Mouse (Mus musculus) common myeloid progenitor, adult 5-6 weeks (primary cell): ENCODE results near the gene Relch. TPM values are rescaled to one million over a fixed set of nuclear protein-coding genes. Genes with fewer than 3 reads are reported as not detected.
A peak's percentile ranks its signal among the peaks of the same experiment; 100 is the strongest.
"Not testable (repeated sequence)": the region's sequence is repeated elsewhere in the genome, so short reads cannot be mapped to it uniquely, and the experiment has no call there.

Experiments used
- ATAC-seq: replicated peaks from 2 replicates; pipeline ENCODE4 v1.8.0; 2016; ENCODE audit warnings: low read depth, mild to moderate bottlenecking, moderate TSS enrichment, inconsistent platforms; ENCODE audit not compliant: poor library complexity, severe bottlenecking
- total RNA-seq: library from RNA; stranded (forward); fragments of 200-1000, 187-1606 nt; gene quantifications from 2 replicates; pipeline ENCODE4 v1.2.3, GENCODE M21; 2017

Gene Relch
- total RNA-seq, 1 experiment from 2014 or later, result 50.4 TPM

DNA sequence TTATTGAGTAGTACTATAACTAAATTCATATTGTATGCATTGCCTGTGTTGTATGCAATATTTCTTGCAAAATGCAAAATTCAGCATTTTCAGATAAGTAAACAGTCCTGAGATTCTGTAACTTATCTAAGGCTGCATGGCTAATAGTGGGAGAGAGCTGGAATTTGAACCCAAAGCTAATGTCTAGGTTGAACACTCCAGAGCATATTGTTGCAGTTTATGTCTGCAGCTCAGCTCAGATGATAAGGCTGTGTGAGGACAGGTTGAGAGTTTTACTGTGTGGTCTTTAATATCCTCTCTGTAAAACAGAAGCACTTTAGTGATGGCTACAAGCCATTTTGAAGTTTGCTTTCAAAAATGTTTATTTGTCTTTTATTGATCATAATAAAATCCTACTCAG, 75.8 kb downstream of the Relch start:
- no peak for ATAC-seq

DNA sequence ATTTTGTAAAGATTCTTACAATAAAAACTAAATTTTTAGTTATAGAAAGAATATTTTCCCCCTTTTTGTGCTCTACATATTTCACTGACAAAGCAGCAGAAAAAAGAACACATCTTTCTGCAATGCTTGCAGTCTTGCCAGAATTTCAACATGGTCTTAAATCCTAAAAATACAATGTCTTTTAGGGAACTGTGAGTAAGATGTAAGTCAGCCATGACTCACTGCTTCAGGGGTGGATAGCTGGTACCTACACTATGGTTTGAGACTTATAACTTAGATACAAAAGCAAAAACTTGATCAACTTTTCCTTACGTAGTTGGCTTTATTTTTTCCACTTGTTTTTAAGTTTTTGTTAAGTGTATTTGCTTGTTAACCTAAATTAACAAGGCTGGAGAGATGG, 78.8 kb downstream of the Relch start:
- ATAC-seq, result no peak

DNA sequence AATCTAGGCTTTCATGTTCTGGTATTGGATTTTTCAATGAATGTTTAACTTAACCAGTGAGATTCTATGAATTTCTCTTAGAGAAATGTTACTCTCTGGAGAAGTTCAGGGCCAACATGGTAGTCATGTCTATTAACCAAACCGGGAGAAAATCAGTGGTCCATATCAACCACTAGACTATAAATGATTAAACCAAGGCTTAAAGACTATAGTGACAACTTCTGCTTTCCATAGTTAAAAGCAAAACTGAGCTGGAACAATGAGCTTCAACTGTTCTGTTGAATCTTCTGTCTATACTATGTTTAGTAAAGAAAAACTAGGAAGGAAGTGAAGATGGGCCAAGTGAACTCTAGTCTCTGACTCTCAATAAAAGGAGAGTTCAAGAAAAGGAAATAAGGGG, 82.8 kb downstream of the Relch start:
- peak; percentile 73 for ATAC-seq

DNA sequence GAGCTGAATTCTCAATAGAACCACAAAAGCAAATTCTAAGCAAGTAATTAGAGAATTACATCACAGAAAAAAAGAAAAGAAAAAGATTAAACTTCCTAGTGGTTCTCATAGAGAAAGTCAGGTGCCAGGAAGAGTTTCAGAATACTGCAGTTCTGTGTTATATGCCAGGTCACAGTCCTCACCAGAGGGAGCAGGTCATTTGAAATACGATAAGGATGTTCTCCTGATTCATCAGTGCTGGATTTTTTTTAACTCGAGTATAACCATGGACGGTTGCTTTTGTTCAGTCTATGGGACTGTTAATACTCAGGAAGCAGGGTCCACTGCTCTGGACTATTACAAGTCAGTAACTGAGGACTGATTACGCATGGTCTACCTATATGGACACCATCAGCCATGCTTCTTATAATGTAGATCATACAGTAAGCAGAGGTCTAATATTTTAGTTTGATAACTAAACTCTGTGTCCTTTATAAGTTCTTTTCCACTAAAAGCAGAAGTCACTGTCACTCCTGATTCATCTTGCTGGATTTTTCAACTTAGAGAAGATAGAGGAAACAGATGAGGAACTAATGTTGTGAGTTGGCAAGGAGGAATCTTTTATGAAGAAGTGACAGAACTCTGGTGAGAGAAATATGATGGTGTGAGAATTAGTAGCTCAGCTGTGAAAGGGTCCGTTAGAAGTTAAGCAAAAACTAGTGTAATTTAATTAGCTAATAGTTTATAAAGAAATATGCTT, 83.4 kb downstream of the Relch start:
- peak; percentile 29; the same call in 1 of the 2 replicates for ATAC-seq

DNA sequence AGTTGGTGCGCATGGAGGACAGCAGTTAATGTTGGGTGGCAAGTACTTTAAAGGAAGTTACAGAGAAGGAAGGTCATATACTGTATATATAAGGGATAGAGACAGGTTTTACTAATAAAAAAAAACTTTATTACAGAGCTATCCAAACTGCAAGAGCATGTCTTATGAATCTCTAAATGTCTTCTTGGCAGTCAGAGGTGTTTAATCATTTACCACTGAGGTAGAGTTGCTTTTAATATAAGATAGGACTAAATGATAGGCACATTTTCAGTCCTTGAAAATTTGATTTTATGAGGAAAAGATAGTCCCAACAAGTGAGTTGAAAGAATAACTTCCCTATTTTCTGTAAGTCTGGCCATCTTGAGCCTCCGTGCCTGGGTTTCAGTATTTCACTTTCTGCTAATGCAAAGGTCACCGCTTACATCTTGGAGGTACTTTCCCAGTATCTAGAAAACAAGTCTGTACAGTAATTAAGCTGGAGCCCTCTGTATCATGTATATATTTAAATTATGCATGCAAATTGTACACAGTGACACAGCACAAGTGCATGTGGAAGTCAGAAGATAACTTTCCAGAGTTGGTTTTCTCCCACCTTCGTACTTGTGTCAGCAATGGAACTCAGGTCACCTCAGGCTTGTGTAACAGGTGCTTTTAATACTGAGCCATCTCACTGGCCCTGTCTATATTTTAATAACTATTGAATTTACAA, 84.6 kb downstream of the Relch start:
- no peak for ATAC-seq

DNA sequence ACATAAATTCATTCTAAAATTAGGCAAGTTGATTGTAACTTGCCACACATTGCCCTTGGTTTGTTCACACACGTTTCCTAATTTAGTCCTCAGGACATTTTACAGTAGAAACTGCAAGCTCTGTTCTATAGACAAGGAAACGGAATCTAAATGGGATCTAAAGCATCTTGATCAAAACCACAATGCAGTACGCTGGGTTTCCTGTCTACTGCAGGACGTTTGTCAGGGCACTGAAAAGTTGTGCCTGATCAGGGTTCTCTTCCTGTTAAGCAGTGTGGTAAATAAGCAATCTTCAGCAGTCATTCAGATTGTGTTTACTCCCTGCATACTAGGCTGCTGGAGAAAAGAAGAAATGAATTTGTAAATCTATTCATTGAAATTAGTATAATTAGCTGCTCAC, 88.5 kb downstream of the Relch start:
- ATAC-seq, result peak; percentile 63

DNA sequence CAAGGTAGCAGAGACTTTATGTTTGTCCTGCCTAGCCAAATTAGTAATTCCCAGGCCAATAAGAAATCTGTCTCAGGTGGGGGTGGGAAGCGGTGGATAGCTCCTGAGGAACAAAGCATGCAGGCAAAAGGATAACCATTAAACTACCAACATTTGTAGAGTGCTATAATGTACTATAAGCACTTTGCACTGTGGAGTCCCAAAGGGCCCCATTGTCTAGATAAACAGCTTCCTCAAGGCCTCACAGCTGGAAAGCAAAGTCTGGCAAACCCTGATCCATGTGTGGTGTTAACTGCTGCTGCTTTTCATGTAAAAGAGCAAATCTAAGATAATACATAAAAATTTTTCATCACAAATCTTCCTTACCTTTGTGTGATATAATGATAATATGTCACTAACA, 89.3 kb downstream of the Relch start:
- ATAC-seq, result no peak

DNA sequence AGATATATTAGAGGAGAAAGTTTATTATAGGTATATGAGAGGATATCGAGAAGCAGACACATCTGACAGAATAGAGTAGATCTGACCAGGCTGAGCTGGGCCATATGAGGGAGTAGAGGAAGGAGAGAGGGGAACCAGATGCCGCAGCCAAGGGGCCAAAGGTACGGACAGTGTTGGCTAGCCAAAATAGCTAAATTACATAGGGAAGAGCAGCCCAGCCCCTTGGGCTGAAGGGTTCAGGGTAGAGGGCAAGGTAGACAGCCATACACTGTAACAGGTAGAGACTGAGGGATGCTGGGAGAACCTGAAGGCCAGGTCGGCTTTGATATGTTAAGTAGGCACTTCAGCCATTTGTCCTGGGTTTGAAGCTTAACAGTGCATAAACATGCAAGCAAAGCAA, 95.1 kb downstream of the Relch start:
- no peak for ATAC-seq

DNA sequence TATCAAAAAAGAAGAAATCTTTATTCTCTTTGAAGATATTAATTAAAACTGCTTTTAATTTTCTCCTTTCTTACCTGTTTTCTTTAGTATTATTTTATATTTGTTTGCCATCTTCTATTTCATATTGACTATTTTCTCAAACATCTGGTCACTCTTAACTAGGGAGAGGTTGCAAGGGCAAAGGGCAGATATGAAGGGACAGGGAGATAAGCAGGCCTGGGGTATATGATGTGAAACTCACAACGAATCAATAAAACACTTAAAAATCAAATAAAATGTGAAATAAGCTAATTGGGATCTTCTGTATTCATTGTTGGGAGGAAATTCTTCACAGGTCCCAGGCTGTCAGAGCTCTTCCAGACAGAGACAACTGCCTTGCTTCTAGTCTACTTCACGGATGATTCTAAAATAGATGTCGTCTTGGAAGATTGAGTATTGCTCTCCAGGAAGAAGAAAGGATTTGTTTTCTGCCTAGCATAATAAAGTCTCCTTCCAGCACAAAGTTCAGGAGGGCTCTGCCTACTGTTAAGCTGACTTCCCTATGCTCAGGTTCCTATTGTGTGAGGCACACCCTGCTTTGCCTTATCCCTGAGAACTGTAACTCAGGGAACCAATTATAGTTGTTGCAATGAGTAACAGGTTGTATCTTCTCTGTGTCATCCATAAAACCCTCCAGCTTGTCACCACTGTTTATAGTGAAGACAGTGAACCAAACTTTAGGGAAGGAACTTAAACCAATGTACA, 95.9 kb downstream of the Relch start:
- ATAC-seq, result no peak

DNA sequence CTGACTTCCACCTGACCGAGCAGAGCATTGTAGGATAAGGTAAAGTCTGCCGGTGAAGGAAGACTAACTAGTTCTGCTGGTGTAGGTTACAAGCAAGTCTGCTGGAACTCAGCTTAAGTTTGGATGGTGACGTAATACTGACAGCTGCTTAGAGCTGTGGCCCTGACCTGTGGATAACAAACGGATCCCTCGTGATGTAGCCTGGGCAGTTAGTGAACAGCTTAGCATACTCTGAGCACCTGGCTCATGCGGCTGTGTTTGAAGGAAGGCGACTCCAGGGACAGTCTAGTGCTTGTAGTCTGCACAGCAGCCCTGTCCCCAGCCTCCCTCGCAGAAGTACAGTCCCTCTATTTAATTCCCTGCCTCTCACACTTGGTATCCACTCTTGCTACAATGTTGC, 101.9 kb downstream of the Relch start:
- ATAC-seq, result no peak

DNA sequence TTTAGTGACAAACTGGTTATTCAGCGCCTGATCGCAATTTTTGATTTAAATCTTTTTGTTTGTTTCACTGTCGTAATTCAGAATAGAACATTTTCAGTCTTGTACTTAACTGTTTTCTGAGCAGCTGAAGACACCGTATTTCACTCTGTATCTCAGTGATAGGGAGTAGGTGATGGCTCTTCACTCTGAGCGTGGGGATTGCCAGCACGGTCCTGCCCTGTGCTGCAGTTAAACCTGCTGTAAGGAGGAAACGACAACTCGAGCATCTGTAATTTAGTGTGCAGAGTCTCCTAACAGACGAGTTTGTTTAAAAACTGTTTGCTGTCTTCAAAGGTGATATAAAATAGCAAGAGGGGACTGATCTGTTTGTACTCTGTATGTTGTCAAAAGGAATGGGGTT, 102.4 kb downstream of the Relch start:
- ATAC-seq, result not testable (repeated sequence)

DNA sequence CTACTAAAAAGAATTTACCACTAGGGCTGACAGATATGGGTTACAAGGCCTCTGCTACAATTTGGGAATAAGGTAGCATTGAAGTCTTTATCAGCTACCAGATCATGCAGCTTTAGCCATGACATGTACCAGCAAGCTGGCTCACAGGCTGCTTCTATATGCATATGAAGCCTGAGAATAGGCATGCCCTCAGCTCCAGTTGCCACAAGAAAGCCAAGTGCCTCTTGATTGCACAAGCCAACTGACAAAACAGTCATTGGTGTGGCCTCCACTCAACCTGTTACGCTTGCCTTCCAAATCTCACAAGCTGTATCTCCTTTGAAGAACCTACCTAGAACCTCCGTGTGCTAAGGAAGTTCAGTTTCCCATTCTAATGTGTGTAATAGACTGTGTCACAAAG, 104.7 kb downstream of the Relch start:
- ATAC-seq, result no peak

DNA sequence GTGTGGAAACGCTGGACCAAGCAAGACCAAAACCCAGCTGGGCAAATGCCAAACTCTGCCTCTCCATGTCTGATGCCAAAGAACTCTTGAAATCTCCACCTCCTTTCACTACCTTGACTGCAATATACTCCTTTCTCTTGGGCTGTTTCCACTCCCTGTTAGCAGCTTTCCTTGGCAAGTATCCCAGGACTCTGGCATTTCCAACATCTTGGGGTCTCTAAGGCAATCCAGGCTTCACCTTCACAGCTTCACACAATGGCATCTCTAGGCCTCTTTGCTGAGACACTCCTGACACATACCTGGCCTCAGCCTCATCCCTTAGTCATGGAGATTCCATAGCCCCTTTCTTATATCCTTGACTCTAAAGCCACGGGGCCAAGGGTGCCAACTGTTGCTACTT, 107.0 kb downstream of the Relch start:
- no peak for ATAC-seq

DNA sequence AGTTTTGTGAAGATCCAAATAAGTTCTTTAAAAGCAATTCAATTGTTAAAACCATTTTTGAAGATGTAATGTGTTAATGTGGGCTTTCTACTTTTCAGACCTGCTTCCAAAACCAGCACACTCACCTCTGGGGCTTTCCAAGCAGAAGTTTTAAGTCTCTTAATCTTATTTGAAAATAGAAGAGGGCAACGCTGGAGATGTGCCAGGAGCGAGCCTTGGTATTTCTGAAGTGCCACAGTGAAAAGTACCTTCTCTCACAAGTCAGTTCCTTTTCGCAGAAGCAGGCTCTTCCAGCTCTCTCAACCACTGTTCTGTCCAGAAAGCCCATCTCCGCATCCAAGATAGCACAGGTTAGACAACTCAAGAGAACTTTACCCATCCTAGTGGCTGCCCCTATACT, 112.8 kb downstream of the Relch start:
- no peak for ATAC-seq

DNA sequence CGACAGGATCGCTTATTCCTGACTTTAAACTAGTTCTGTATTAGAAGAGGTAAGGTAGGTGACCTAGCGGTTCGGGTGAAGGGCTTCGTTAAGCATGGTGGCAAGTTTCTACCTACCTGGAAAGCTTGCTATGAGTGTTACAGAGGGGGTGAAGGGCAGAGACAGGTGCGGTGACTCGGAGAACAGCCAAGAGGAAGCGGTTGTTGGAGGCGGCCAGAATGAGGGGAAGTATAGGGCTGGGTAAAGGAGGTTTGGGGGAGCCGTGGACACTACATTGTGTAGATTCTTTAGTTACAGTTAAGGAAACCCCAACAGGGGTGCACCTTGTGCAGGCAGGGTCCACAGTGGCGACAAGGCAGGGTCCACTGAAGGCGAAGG, 116.4 kb downstream of the Relch start:
- ATAC-seq, result peak; percentile 58

DNA sequence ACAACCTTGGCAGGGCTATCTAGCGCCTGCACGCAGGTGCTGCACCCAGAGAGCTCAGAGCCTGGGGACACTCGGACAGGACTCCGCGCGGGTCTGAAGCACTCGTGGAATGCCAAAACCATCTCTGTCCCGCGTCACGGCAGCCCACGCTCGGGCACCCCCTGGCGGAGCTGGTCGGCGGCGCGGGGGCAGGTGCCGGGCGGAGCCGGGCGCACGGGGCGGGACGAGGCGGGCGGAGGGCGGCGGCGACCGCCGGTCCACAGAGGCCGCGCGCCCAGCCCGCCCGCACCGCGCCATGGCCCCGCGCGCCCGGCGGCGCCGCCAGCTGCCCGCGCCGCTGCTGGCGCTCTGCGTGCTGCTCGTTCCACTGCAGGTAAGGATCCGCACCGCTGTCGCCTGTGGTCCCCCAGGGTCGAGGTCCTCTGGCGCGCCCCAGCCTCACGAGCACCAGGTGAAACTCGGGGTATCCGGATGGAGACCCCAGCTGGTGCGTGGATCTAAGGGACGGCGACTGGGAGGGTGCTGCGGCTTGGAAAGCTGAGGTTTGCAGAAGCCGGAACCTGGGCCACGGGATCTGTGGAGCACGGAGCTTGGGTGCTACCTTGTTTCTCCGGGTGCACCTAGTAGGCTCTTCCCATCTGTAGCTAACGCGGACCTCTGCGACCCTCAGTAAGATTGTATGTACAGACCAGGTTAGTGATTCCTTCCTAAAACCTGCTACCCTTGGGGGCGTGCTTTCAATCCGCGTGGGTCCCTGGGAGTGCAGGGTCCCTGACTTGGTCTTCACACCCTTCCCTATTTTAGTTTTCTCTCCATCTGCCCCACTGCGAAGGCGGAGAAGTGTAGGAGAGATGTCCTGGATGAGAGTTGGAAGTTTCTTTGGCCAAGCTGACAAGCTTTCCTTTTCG, 117.0 kb downstream of the Relch start, which contains the start of gene Tnfrsf11a:
Gene Tnfrsf11a (plus strand): TSS at position 262 of the 908 bp plus-strand sequence.
- ATAC-seq, result peak; percentile 45

DNA sequence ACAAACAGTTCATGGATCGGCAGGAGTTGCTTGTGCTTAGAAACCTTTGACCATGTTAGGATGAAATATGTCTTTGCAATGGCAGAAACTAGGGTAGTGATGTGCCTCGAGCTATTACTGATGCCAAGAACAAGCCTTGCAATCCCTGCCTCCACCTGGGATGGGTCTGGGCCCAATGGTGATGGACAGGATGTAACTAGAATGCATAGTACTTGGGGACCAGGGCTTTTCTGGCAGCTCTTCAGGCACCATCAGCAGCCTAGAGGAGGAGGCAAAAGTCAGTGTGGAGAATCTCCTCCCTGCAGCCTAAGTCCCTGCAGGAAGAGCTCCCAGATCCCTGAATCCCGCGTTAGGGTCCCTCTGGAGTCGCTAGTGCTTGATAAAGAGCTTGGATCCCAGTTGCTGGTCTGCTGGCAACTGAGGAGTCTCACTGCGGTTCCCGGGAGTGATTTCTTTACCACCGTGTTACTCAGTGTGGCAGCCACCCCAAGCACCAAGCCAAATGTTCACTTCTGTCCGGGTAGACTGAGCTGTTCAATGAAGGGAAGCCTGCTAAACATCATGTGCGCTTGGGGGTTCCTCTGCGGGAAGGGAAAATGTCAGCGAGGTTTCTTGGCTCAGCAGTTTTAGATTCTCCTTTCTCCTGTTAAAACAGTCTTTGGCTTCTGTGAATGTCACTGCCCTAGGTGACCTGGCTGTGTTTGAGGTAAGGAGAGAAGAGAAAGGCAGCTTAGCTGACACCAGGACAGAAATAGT, 117.9 kb downstream of the Relch start:
- no peak for ATAC-seq

DNA sequence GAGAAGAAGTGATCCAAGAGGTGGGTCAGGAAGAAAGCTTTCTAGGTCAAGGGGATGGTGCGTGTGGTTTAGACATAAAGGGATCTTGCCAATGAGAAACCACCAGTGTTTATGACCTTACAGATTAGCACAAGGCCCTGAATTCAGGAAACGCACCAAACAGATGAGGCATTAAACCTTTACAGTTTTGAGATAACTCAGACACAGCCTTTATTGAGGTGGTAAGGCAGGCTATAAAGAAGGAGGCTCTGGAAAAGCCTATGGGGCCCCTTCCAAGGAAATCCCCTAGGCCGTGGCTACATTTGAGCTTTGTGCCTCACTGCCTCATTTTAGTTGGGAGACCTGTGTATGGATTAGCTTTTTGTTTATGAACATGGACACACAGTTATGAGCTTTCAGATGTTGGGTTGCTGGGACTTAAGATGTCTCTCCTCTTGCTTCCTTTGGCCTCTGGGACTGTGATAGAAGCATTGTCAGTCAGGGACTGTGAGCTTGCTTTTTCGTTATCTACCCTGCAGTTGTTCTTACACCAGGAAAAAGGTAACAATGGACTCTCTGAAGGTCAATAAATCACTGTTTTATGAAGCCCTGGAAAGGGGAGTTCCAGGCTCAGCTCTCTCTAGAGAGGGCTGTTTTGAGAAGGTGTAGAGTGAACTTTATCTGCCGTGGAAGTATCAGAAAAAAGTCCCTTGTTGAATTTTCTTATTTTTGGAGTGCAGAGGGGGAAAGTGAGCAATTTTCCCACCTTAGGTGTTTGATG, 120.8 kb downstream of the Relch start:
- ATAC-seq, result no peak

DNA sequence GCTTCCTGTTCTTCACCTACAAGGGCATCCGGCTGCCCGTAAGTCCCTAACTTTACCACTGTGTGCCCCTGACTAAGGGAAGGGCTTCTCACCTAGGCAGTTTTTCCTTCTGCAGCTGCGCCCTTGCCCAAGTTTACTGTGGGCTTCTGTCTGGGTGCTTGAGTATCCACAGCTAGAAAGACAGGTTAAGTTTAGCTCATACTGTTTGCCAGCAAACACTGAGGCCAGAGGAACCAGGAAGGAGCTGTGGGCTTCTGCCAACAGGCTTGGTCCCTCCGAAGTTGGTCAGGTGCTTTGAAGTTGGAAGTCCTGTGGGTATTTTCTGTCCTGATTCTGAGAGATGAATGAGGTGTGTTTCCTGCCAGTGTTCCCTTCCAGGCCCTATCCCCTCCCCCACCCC, 121.5 kb downstream of the Relch start:
- ATAC-seq, result no peak
